Mouse (Mus musculus): Measurements from ENCODE around the gene Mbnl2. TPM values are rescaled to one million over a fixed set of nuclear protein-coding genes. Genes with fewer than 3 reads are reported as not detected.

Gene Mbnl2
- total and polyA plus RNA-seq, 3 experiments = 5.6 to 8.6 TPM; not detected in 1

- no peaks in the 10 kb centered on the region for H3K27me3 ChIP-seq (ENCODE audit: control insufficient read depth in 1 of 2, insufficient read depth in 2 of 2, low read length in 2 of 2)
- TF ChIP-seq KAT2A (conservative IDR thresholded peaks at IDR 0.05; ENCODE audit: low read depth, low read length) (no peak), SIN3A (IDR thresholded peaks at IDR 0.05; ENCODE audit: low read length) (no peak), CHD2 (IDR thresholded peaks at IDR 0.05; ENCODE audit: low read length) (no peak), MAX (IDR thresholded peaks at IDR 0.05; ENCODE audit: low read length) (no peak), ZKSCAN1 (IDR thresholded peaks at IDR 0.05; ENCODE audit: low read depth, low read length) (no peak), TCF12 (IDR thresholded peaks at IDR 0.05; ENCODE audit: low read depth, low read length) (no peak), MAZ (IDR thresholded peaks at IDR 0.05; ENCODE audit: low read depth, low read length) (no peak), ELF1 (IDR thresholded peaks at IDR 0.05; ENCODE audit: low read depth, low read length) (no peak), GABPA (IDR thresholded peaks at IDR 0.05; ENCODE audit: low read depth, low read length) (no peak)
- H3K36me3 ChIP-seq (ENCODE audit: control insufficient read depth in 1 of 2, insufficient read depth in 2 of 2, low read length in 2 of 2) = no peaks in the 10 kb centered on the region
- no peak overlapping the region for H3K27ac ChIP-seq (ENCODE audit: control insufficient read depth, low read depth, low read length)
- H3K9me3 ChIP-seq (replicated peaks; ENCODE audit: insufficient read depth, low read length) = no peaks in the 10 kb centered on the region
- H3K79me2 ChIP-seq (ENCODE audit: control insufficient read depth, insufficient read depth, low read length, poor library complexity) = no peaks in the 10 kb centered on the region
- DNase-seq (ENCODE audit: low read depth, low spot score) = peak; percentile 2
- H3K4me3 ChIP-seq (ENCODE audit: control insufficient read depth in 1 of 2, insufficient read depth in 1 of 2, low read depth in 2 of 2, low read length in 2 of 2) = no peak overlapping the region
- H3K4me1 ChIP-seq (ENCODE audit: control insufficient read depth in 1 of 2, insufficient read depth in 2 of 2, low read length in 2 of 2) = no peaks in the 10 kb centered on the region
- no peak overlapping the region for H3K9ac ChIP-seq (ENCODE audit: control insufficient read depth, low read depth, low read length, poor library complexity, severe bottlenecking)
Measured at GRCm38 (mm10) chr14:120382179-120382578, 106.7 kb downstream of the Mbnl2 start.

- Histone ChIP-seq H3K79me2 (ENCODE audit: control insufficient read depth, insufficient read depth, low read length, poor library complexity) (no peaks in the 10 kb centered on the region), H3K27me3 (ENCODE audit: control insufficient read depth in 1 of 2, insufficient read depth in 2 of 2, low read length in 2 of 2) (no peaks in the 10 kb centered on the region), H3K27ac (ENCODE audit: control insufficient read depth, low read depth, low read length) (no peak overlapping the region), H3K9ac (ENCODE audit: control insufficient read depth, low read depth, low read length, poor library complexity, severe bottlenecking) (no peak overlapping the region), H3K4me1 (ENCODE audit: control insufficient read depth in 1 of 2, insufficient read depth in 2 of 2, low read length in 2 of 2) (no peaks in the 10 kb centered on the region), H3K4me3 (ENCODE audit: control insufficient read depth in 1 of 2, insufficient read depth in 1 of 2, low read depth in 2 of 2, low read length in 2 of 2) (no peak overlapping the region), H3K36me3 (ENCODE audit: control insufficient read depth in 1 of 2, insufficient read depth in 2 of 2, low read length in 2 of 2) (no peaks in the 10 kb centered on the region), H3K9me3 (replicated peaks; ENCODE audit: insufficient read depth, low read length) (no peaks in the 10 kb centered on the region)
- DNase-seq (ENCODE audit: low read depth, low spot score) = no peak
- TF ChIP-seq POLR2AphosphoS5 (IDR thresholded peaks at IDR 0.05; ENCODE audit: borderline replicate concordance, low read depth, low read length) (no peak), ETS1 (IDR thresholded peaks at IDR 0.05; ENCODE audit: low read depth, low read length) (no peak), ZKSCAN1 (IDR thresholded peaks at IDR 0.05; ENCODE audit: low read depth, low read length) (no peak), POLR2AphosphoS2 (IDR thresholded peaks at IDR 0.05; ENCODE audit: low read length) (no peak), NELFE (IDR thresholded peaks at IDR 0.05; ENCODE audit: low read depth, low read length) (no peak), ZC3H11A (IDR thresholded peaks at IDR 0.05; ENCODE audit: low read depth, low read length) (no peak), BHLHE40 (IDR thresholded peaks at IDR 0.05; ENCODE audit: borderline replicate concordance, low read depth, low read length) (no peak), ZNF384 (IDR thresholded peaks at IDR 0.05; ENCODE audit: low read depth, low read length) (no peak), MXI1 (IDR thresholded peaks at IDR 0.05; ENCODE audit: low read depth, low read length) (no peak), MAZ (IDR thresholded peaks at IDR 0.05; ENCODE audit: low read depth, low read length) (no peak), CTCF (IDR thresholded peaks at IDR 0.05 in 2 of 3, conservative IDR thresholded peaks at IDR 0.05 in 1 of 3; ENCODE audit: control insufficient read depth in 1 of 3, insufficient read depth in 1 of 3, low read depth in 2 of 3, low read length in 3 of 3, poor library complexity in 1 of 3, severe bottlenecking in 1 of 3) (no peak), MYB (IDR thresholded peaks at IDR 0.05; ENCODE audit: low read depth, low read length) (no peak), JUND (IDR thresholded peaks at IDR 0.05; ENCODE audit: low read depth, low read length) (no peak), RCOR1 (IDR thresholded peaks at IDR 0.05; ENCODE audit: low read depth, low read length) (no peak), ZMIZ1 (IDR thresholded peaks at IDR 0.05; ENCODE audit: low read depth, low read length) (no peak), TAL1 (IDR thresholded peaks at IDR 0.05; ENCODE audit: low read length) (no peak), SIN3A (IDR thresholded peaks at IDR 0.05; ENCODE audit: low read length) (no peak)
Measured at GRCm38 (mm10) chr14:120383186-120383851, 107.8 kb downstream of the Mbnl2 start.

Measured in MEL (cell line).